20 mouse cellular contexts compared by ENCODE assay signal in genomic region chr9:57947381-57948030, GRCm38 (mm10). TPM values are rescaled to one million over a fixed set of nuclear protein-coding genes. Genes with fewer than 3 reads are reported as not detected.
A peak's percentile ranks its signal among the peaks of the same experiment; 100 is the strongest.
DNase-seq lines count a peak whose midpoint lies in the region; TF ChIP-seq lines count a peak whose summit lies in the region.
"Had no signal": no experiment of that assay in that cellular context is flagged by ENCODE, and none has a peak within 500 bp of the region (broad histone marks: within the 10 kb centered on the region; RNA-seq: fewer than 3 reads in every experiment).

No protein-coding gene starts in this region.

- dilution Hi-C loops in CH12.LX (cut with MboI; ENCODE audit: extremely low pct_ligation_motif_present, extremely low pct_unique_long_range_greater_than_20kb, low sequenced_read_pairs), result no loop called here

- H3K9ac ChIP-seq in heart, adult 2 months (ENCODE audit: low read depth, low read length), result peak overlapping the region; percentile 15
- H3K9ac ChIP-seq in CH12.LX (ENCODE audit: insufficient read depth, low read depth), result peak overlapping the region; percentile 89; the same call in 1 of the 2 replicates
- H3K9ac ChIP-seq: forebrain, postnatal 0 days; heart, embryonic 13.5 days; hindbrain, embryonic 15.5 days; limb, embryonic 15.5 days; liver, postnatal 0 days had no signal

- intact Hi-C loops in heart, adult 2 months (cut with DNase I), result loop anchor here (2.0 kb wide), 1 partner anchor 13 kb away; no protein-coding TSS in a partner anchor

- H3K36me3 ChIP-seq in heart, adult 2 months (ENCODE audit: control insufficient read depth, insufficient read depth, low read length), result 0 out of 2 replicates have a peak, but pooled peaks cover 2% of the 10 kb centered on the region
- peaks cover 66 to 92% of the 10 kb centered on the region in 2 experiments for H3K36me3 ChIP-seq in CH12.LX (replicated peaks in 1 of 2; ENCODE audit: control insufficient read depth in 1 of 2, insufficient read depth in 1 of 2, low read length in 1 of 2)
- H3K36me3 ChIP-seq: heart, embryonic 13.5 days; hindbrain, embryonic 15.5 days; limb, embryonic 15.5 days; midbrain, embryonic 10.5 days had no signal

- H3K27ac ChIP-seq in heart, adult 2 months, result peak overlapping the region; percentile 86
- peak overlapping the region; percentile 96 for H3K27ac ChIP-seq in CH12.LX (ENCODE audit: insufficient read depth, low read depth)
- H3K27ac ChIP-seq: heart, embryonic 13.5 days; hindbrain, embryonic 15.5 days; limb, embryonic 15.5 days; midbrain, embryonic 10.5 days; stomach, postnatal 0 days had no signal

- peaks cover 35% of the 10 kb centered on the region for H3K4me1 ChIP-seq in heart, adult 2 months (ENCODE audit: control insufficient read depth, insufficient read depth, low read length)
- peaks cover 35 to 79% of the 10 kb centered on the region in 2 experiments for H3K4me1 ChIP-seq in CH12.LX (ENCODE audit: control insufficient read depth in 1 of 2, insufficient read depth in 2 of 2)

- H3K9me3 ChIP-seq in CH12.LX (replicated peaks; ENCODE audit: low read length), result no peaks in the 10 kb centered on the region
- H3K9me3 ChIP-seq: heart, embryonic 13.5 days; hindbrain, embryonic 15.5 days; limb, embryonic 15.5 days; midbrain, embryonic 10.5 days had no signal

- no peak for TF ChIP-seq POLR2A in heart, adult 2 months (IDR thresholded peaks at IDR 0.05; ENCODE audit: insufficient read depth, low read depth, low read length)
- peak; percentile 15; the same call in 1 of the 2 replicates for TF ChIP-seq POLR2A in CH12.LX (IDR thresholded peaks at IDR 0.05; ENCODE audit: low read depth, low read length)

- no peak for TF ChIP-seq RAD21 in CH12.LX (IDR thresholded peaks at IDR 0.05; ENCODE audit: low read depth, low read length)

- in situ Hi-C loops in CH12.LX (cut with MboI; ENCODE audit: low pct_ligation_motif_present, low pct_unique_long_range_greater_than_20kb, low sequenced_read_pairs), result no loop called here

- 38% methylated on average over 7 of the region's 7 CpGs for WGBS in heart, adult 2 months

- no peak for DNase-seq in heart, adult 2 months
- no peak for DNase-seq in heart, adult 8-10 months (ENCODE audit: low spot score)
- DNase-seq in CH12.LX (ENCODE audit: extremely low read depth), result no peak
- peak; percentile 90 for DNase-seq in cerebellum, adult 11-12 months
- peak; percentile 81 to 85 for DNase-seq in cerebellum, postnatal 36 days
- DNase-seq in thymus, postnatal 4 days, result no peak
- no peak for DNase-seq in kidney, postnatal 36 days
- DNase-seq: B cell, adult 2 months; forebrain, postnatal 0 days; gastrocnemius, postnatal 14 days; kidney, adult 8-10 months; liver, postnatal 0 days; lung, postnatal 36 days; right cerebral cortex, adult 18-20 months had no signal

- TF ChIP-seq CTCF in heart, adult 2 months (IDR thresholded peaks at IDR 0.05), result no peak
- no peak for TF ChIP-seq CTCF in CH12.LX (conservative IDR thresholded peaks at IDR 0.05 in 1 of 2, IDR thresholded peaks at IDR 0.05 in 1 of 2; ENCODE audit: low read depth in 2 of 2, low read length in 2 of 2)

- no peaks in the 10 kb centered on the region for H3K27me3 ChIP-seq in heart, adult 2 months (ENCODE audit: control insufficient read depth, insufficient read depth, low read length)
- no peaks in the 10 kb centered on the region for H3K27me3 ChIP-seq in CH12.LX (replicated peaks)
- H3K27me3 ChIP-seq: hindbrain, embryonic 15.5 days had no signal

- peak overlapping the region; percentile 95 for H3K4me2 ChIP-seq in CH12.LX (ENCODE audit: insufficient read depth, low read depth, poor library complexity, severe bottlenecking)
- H3K4me2 ChIP-seq: heart, embryonic 13.5 days; hindbrain, embryonic 15.5 days; limb, embryonic 15.5 days had no signal

- H3K4me3 ChIP-seq in heart, adult 2 months, result no peak overlapping the region; the same call in 1 of the 2 replicates
- H3K4me3 ChIP-seq in CH12.LX (replicated peaks in 1 of 3; ENCODE audit: low read depth in 2 of 3, low read length in 2 of 3, poor library complexity in 1 of 3), result peak overlapping the region; percentile 52 to 64 (median 60)
- H3K4me3 ChIP-seq: erythroblast, embryonic 14.5 days; heart, embryonic 13.5 days; hindbrain, embryonic 15.5 days; limb, embryonic 15.5 days; midbrain, embryonic 10.5 days had no signal

- H3K79me2 ChIP-seq in heart, adult 2 months (replicated peaks; ENCODE audit: control insufficient read depth, insufficient read depth, low read length), result no peaks in the 10 kb centered on the region
- H3K79me2 ChIP-seq in CH12.LX (replicated peaks; ENCODE audit: control insufficient read depth, extremely low read depth, insufficient read depth, poor library complexity, severe bottlenecking), result peaks cover 100% of the 10 kb centered on the region

- TF ChIP-seq EP300 in heart, adult 2 months (IDR thresholded peaks at IDR 0.05; ENCODE audit: insufficient read depth, low read depth, low read length), result no peak
- TF ChIP-seq EP300 in CH12.LX (IDR thresholded peaks at IDR 0.05; ENCODE audit: low read length), result no peak

TF ChIP-seq in CH12.LX, 34 proteins besides CTCF, POLR2A, EP300 and RAD21:
- TF ChIP-seq USF1 (IDR thresholded peaks at IDR 0.05; ENCODE audit: low read depth, low read length) (no peak), CHD2 (IDR thresholded peaks at IDR 0.05; ENCODE audit: low read length) (no peak), USF2 (conservative IDR thresholded peaks at IDR 0.05; ENCODE audit: low read depth, low read length) (no peak), ELF1 (IDR thresholded peaks at IDR 0.05; ENCODE audit: low read depth, low read length) (no peak), BHLHE40 (IDR thresholded peaks at IDR 0.05; ENCODE audit: low read depth, low read length) (no peak), ZC3H11A (IDR thresholded peaks at IDR 0.05; ENCODE audit: low read depth, low read length) (no peak), MAFK (IDR thresholded peaks at IDR 0.05; ENCODE audit: insufficient replicate concordance, low read length) (no peak), MYC (IDR thresholded peaks at IDR 0.05; ENCODE audit: low read depth, low read length) (no peak), PAX5 (IDR thresholded peaks at IDR 0.05; ENCODE audit: low read length) (no peak), MXI1 (IDR thresholded peaks at IDR 0.05; ENCODE audit: low read depth, low read length) (no peak), POLR2AphosphoS2 (IDR thresholded peaks at IDR 0.05; ENCODE audit: low read depth, low read length) (no peak; the same call in 1 of the 2 replicates), ZNF384 (IDR thresholded peaks at IDR 0.05; ENCODE audit: low read depth, low read length) (no peak), E2F4 (IDR thresholded peaks at IDR 0.05; ENCODE audit: insufficient replicate concordance, low read depth, low read length) (no peak), JUN (IDR thresholded peaks at IDR 0.05; ENCODE audit: insufficient read depth, low read depth, low read length) (no peak)

RNA-seq across cellular contexts. Expression of gene Sema7a, which starts 7.6 kb away (rescaled TPM):
- 10 to 100 TPM; 26.7 to 31.1 TPM for total RNA-seq in heart, adult 2 months (2021)
- 29.0 and 31.3 TPM in 2 replicates for polyA plus RNA-seq in heart, adult 2 months (2012; rRNA removed)
- 10 to 100 TPM; 20.4 to 24.8 (median 24.5) TPM for total RNA-seq in heart, adult 8-10 months (2022)
- 113 and 181 TPM in 2 replicates for total RNA-seq in CH12.LX (2012; rRNA removed)
- total RNA-seq in CH12.LX (2014; rRNA removed), result 78.2 and 88.6 TPM in 2 replicates
- polyA plus RNA-seq in CH12.LX (2012; ENCODE audit: insufficient read length, low read depth), result 81.9 and 89.4 TPM in 2 replicates
- polyA plus RNA-seq: liver, postnatal 0 days had no signal

RNA-seq across cellular contexts. Expression of gene Ubl7, which starts 36.7 kb away (rescaled TPM):
- total RNA-seq in heart, adult 2 months (2021), result 10 to 100 TPM; 75.2 to 83.2 TPM
- 139 and 142 TPM in 2 replicates for polyA plus RNA-seq in heart, adult 2 months (2012; rRNA removed)
- 10 to 100 TPM; 72.5 to 82.8 (median 80.1) TPM for total RNA-seq in heart, adult 8-10 months (2022)
- 31.2 and 37.3 TPM in 2 replicates for total RNA-seq in CH12.LX (2012; rRNA removed)
- 19.9 and 24.7 TPM in 2 replicates for total RNA-seq in CH12.LX (2014; rRNA removed)
- polyA plus RNA-seq in CH12.LX (2012; ENCODE audit: insufficient read length, low read depth), result 73.3 and 81.1 TPM in 2 replicates

RNA-seq across cellular contexts. Expression of gene Cyp11a1, which starts 58.7 kb away (rescaled TPM):
- under 1 TPM in 1 of 2 experiments, not detected in 1; 0.29 TPM for total RNA-seq in heart, adult 2 months (2021)
- 0.06 and 0.29 TPM in 2 replicates for polyA plus RNA-seq in heart, adult 2 months (2012; rRNA removed)
- total RNA-seq in heart, adult 8-10 months (2022), result under 1 TPM in 1 of 4 experiments, not detected in 3; 0.27 TPM
- 2.6 and 4.6 TPM in 2 replicates for total RNA-seq in CH12.LX (2012; rRNA removed)
- total RNA-seq in CH12.LX (2014; rRNA removed), result 8.3 and 9.0 TPM in 2 replicates
- polyA plus RNA-seq in CH12.LX (2012; ENCODE audit: insufficient read length, low read depth), result 12.1 and 12.8 TPM in 2 replicates

Comparison
In these comparisons a context has a peak if more than half of its experiments do, and no peak if none do; other contexts are left out.
1. DNase-seq: peak in cerebellum, adult 11-12 months (single experiment) and cerebellum, postnatal 36 days (2 of 2); none in heart, adult 2 months (0 of 2), heart, adult 8-10 months (single experiment), CH12.LX (single experiment), thymus, postnatal 4 days (single experiment) and kidney, postnatal 36 days (0 of 2).